8 mouse cellular contexts compared by ENCODE assay signal in the genomic region with DNA sequence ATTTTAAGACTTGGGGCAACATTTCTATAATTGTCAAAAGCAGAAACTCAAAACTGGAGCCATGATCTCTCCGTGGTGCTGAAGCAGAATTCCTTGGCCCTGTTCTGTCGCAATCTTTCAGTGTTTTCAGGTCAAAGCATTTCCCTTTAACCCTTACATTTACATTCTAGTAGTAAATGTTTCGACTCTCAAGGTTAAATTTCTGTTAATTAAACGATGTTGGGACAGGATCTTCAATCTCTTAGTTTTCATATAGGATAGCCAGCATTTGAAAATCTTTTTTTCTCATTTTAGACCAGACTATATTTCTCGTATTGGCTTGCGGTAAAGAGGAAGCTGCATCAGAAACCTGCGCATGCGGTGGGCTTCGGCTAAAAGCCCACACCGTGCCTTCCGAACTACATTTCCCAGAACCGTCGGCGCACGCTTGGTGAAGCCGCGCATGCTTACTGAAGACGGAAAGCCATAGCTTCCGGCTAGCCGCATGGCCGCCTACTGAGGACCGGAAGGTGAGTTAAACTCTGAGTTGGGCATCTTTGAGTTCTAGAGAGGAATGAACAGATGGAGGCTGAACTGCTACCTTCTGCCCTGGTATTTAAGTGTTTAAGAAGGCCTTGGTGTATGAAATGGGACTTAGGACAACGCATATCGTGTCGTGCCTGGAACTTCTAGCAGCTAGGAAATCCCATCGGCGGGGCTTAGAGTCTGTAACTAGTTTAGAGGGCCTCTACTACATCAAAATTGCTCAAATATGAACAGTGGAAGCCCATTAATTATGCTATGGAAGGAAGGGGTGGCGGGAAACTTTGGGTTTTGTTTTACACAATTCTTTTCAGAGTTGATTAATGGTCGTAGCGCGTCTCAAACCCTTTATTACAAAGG. TPM values are rescaled to one million over a fixed set of nuclear protein-coding genes. Genes with fewer than 3 reads are reported as not detected.
DNase-seq lines count a peak whose midpoint lies in the region; ATAC-seq and TF ChIP-seq lines count a peak whose summit lies in the region.

No protein-coding gene starts in this region.

- H3K79me2 ChIP-seq in C2C12 (ENCODE audit: control insufficient read depth, insufficient read depth), result peaks cover 49% of the 10 kb centered on the region

- peak overlapping the region; percentile 71 for H3K4me3 ChIP-seq in C2C12 (ENCODE audit: insufficient read depth, poor library complexity, severe bottlenecking)
- H3K4me3 ChIP-seq in bone marrow macrophage, adult 2 months (ENCODE audit: insufficient read depth, low read length), result peak overlapping the region; percentile 85
- peak overlapping the region; percentile 78 for H3K4me3 ChIP-seq in embryonic facial prominence, embryonic 15.5 days (replicated peaks)
- peak overlapping the region; percentile 83 for H3K4me3 ChIP-seq in heart, embryonic 10.5 days
- H3K4me3 ChIP-seq in kidney, embryonic 14.5 days (ENCODE audit: low read length), result peak overlapping the region; percentile 65
- H3K4me3 ChIP-seq in limb, embryonic 14.5 days (replicated peaks; ENCODE audit: low read length), result peak overlapping the region; percentile 58
- H3K4me3 ChIP-seq in midbrain, embryonic 16.5 days (ENCODE audit: low read depth, low read length), result peak overlapping the region; percentile 73
- peak overlapping the region; percentile 67 for H3K4me3 ChIP-seq in spleen, adult 2 months (ENCODE audit: extremely low read depth, insufficient read depth, insufficient read length)

- peaks cover 24% of the 10 kb centered on the region for H3K27me3 ChIP-seq in C2C12 (ENCODE audit: control insufficient read depth, insufficient read depth, insufficient read length)
- no peaks in the 10 kb centered on the region for H3K27me3 ChIP-seq in embryonic facial prominence, embryonic 15.5 days
- H3K27me3 ChIP-seq in heart, embryonic 10.5 days (ENCODE audit: insufficient read depth, poor library complexity, severe bottlenecking), result peaks cover 12% of the 10 kb centered on the region; the same call in 1 of the 2 replicates
- no peaks in the 10 kb centered on the region; the same call in 1 of the 2 replicates for H3K27me3 ChIP-seq in kidney, embryonic 14.5 days (ENCODE audit: control insufficient read depth, insufficient read depth, low read length)
- H3K27me3 ChIP-seq in limb, embryonic 14.5 days (ENCODE audit: control insufficient read depth, insufficient read depth, low read length), result no peaks in the 10 kb centered on the region
- no peaks in the 10 kb centered on the region for H3K27me3 ChIP-seq in midbrain, embryonic 16.5 days (ENCODE audit: control insufficient read depth, insufficient read depth, low read depth, low read length)
- H3K27me3 ChIP-seq in spleen, adult 2 months (ENCODE audit: control insufficient read depth, insufficient read depth, low read length), result peaks cover 8% of the 10 kb centered on the region

- H3ac ChIP-seq in C2C12 (ENCODE audit: control insufficient read depth, insufficient read length, low read depth), result peak overlapping the region; percentile 77

- peak overlapping the region; percentile 99 for H3K4me2 ChIP-seq in embryonic facial prominence, embryonic 15.5 days (replicated peaks)
- H3K4me2 ChIP-seq in kidney, embryonic 14.5 days (replicated peaks; ENCODE audit: low read depth, low read length), result peak overlapping the region; percentile 99
- H3K4me2 ChIP-seq in limb, embryonic 14.5 days (replicated peaks; ENCODE audit: low read depth, low read length, severe bottlenecking), result peak overlapping the region; percentile 97
- H3K4me2 ChIP-seq in midbrain, embryonic 16.5 days (ENCODE audit: low read length), result peak overlapping the region; percentile 92

- peaks cover 14% of the 10 kb centered on the region for H3K4me1 ChIP-seq in bone marrow macrophage, adult 2 months (ENCODE audit: control insufficient read depth, insufficient read depth, low read length)
- H3K4me1 ChIP-seq in embryonic facial prominence, embryonic 15.5 days, result peaks cover 12% of the 10 kb centered on the region
- peaks cover 11% of the 10 kb centered on the region for H3K4me1 ChIP-seq in heart, embryonic 10.5 days
- H3K4me1 ChIP-seq in kidney, embryonic 14.5 days (ENCODE audit: control insufficient read depth, insufficient read depth, low read length), result peaks cover 4% of the 10 kb centered on the region; the same call in 1 of the 2 replicates
- peaks cover 16% of the 10 kb centered on the region for H3K4me1 ChIP-seq in limb, embryonic 14.5 days (ENCODE audit: control insufficient read depth, insufficient read depth, low read length)
- H3K4me1 ChIP-seq in midbrain, embryonic 16.5 days (ENCODE audit: control insufficient read depth, insufficient read depth, low read length), result peaks cover 16% of the 10 kb centered on the region
- H3K4me1 ChIP-seq in spleen, adult 2 months (ENCODE audit: control insufficient read depth, insufficient read depth, insufficient read length), result peaks cover 7% of the 10 kb centered on the region

- peak overlapping the region; percentile 58 for H3K9ac ChIP-seq in embryonic facial prominence, embryonic 15.5 days
- H3K9ac ChIP-seq in kidney, embryonic 14.5 days (ENCODE audit: low read depth, low read length), result peak overlapping the region; percentile 68
- H3K9ac ChIP-seq in limb, embryonic 14.5 days (ENCODE audit: low read depth, low read length, severe bottlenecking), result peak overlapping the region; percentile 61
- H3K9ac ChIP-seq in midbrain, embryonic 16.5 days (ENCODE audit: low read depth, low read length), result peak overlapping the region; percentile 73

- DNase-seq in heart, embryonic 10.5 days (ENCODE audit: low spot score), result peak; percentile 96
- DNase-seq in limb, embryonic 14.5 days (ENCODE audit: low spot score), result peak; percentile 93
- DNase-seq in spleen, adult 2 months (ENCODE audit: low read depth in 1 of 2, low spot score in 2 of 2), result peak; percentile 60 to 76

- H3K9me3 ChIP-seq in embryonic facial prominence, embryonic 15.5 days (replicated peaks), result no peaks in the 10 kb centered on the region
- no peaks in the 10 kb centered on the region for H3K9me3 ChIP-seq in heart, embryonic 10.5 days
- no peaks in the 10 kb centered on the region for H3K9me3 ChIP-seq in kidney, embryonic 14.5 days (ENCODE audit: control insufficient read depth, low read length)
- no peaks in the 10 kb centered on the region for H3K9me3 ChIP-seq in limb, embryonic 14.5 days (ENCODE audit: control insufficient read depth, low read length)
- no peaks in the 10 kb centered on the region for H3K9me3 ChIP-seq in midbrain, embryonic 16.5 days (replicated peaks; ENCODE audit: control insufficient read depth, low read length, poor library complexity, severe bottlenecking)

- H3K79me3 ChIP-seq in C2C12 (ENCODE audit: low read depth), result peaks cover 34% of the 10 kb centered on the region

- ATAC-seq in embryonic facial prominence, embryonic 15.5 days (ENCODE audit: insufficient number of reproducible peaks, low FRiP score, low TSS enrichment, low read depth), result peak; percentile 90
- ATAC-seq in kidney, embryonic 14.5 days (ENCODE audit: low FRiP score, low TSS enrichment), result peak; percentile 93
- ATAC-seq in limb, embryonic 14.5 days (ENCODE audit: low FRiP score, low read depth), result peak; percentile 90
- ATAC-seq in midbrain, embryonic 16.5 days, result peak; percentile 92

- peak overlapping the region; percentile 55 for H3K27ac ChIP-seq in bone marrow macrophage, adult 2 months (ENCODE audit: insufficient read depth, low read depth, low read length)
- peak overlapping the region; percentile 73 for H3K27ac ChIP-seq in embryonic facial prominence, embryonic 15.5 days (replicated peaks)
- H3K27ac ChIP-seq in heart, embryonic 10.5 days, result peak overlapping the region; percentile 88
- peak overlapping the region; percentile 24; the same call in 1 of the 2 replicates for H3K27ac ChIP-seq in kidney, embryonic 14.5 days (ENCODE audit: low read depth, low read length)
- H3K27ac ChIP-seq in limb, embryonic 14.5 days (replicated peaks; ENCODE audit: low read depth, low read length), result peak overlapping the region; percentile 59; the same call in 1 of the 2 replicates
- peak overlapping the region; percentile 90 for H3K27ac ChIP-seq in midbrain, embryonic 16.5 days (ENCODE audit: low read length)
- peak overlapping the region; percentile 51 for H3K27ac ChIP-seq in spleen, adult 2 months (ENCODE audit: insufficient read depth, low read length)

- no peak for TF ChIP-seq POLR2A in bone marrow macrophage, adult 2 months (IDR thresholded peaks at IDR 0.05; ENCODE audit: borderline replicate concordance, low read depth, low read length)
- TF ChIP-seq POLR2A in limb, embryonic 14.5 days (IDR thresholded peaks at IDR 0.05; ENCODE audit: borderline replicate concordance, extremely low read depth, insufficient read depth, insufficient read length), result peak; percentile 83; the same call in 1 of the 2 replicates
- TF ChIP-seq POLR2A in spleen, adult 2 months (IDR thresholded peaks at IDR 0.05; ENCODE audit: low read depth, low read length), result peak; percentile 85

- 2% methylated on average over 31 of the region's 31 CpGs for WGBS in embryonic facial prominence, embryonic 15.5 days
- WGBS in heart, embryonic 10.5 days, result 1% methylated on average over 31 of the region's 31 CpGs
- under 1% methylated on average over 31 of the region's 31 CpGs for WGBS in kidney, embryonic 14.5 days
- 2% methylated on average over 31 of the region's 31 CpGs for WGBS in limb, embryonic 14.5 days
- WGBS in midbrain, embryonic 16.5 days, result 2% methylated on average over 31 of the region's 31 CpGs
- whole genome bisulfite sequencing in spleen, adult 2 months, result 2% methylated on average over 31 of the region's 31 CpGs

- TF ChIP-seq CTCF in C2C12 (IDR thresholded peaks at IDR 0.05; ENCODE audit: control insufficient read depth, insufficient read depth, insufficient read length), result no peak
- TF ChIP-seq CTCF in bone marrow macrophage, adult 2 months (IDR thresholded peaks at IDR 0.05; ENCODE audit: low read depth, low read length), result no peak
- no peak for TF ChIP-seq CTCF in spleen, adult 2 months (IDR thresholded peaks at IDR 0.05; ENCODE audit: extremely low read depth, insufficient read depth, insufficient read length, insufficient replicate concordance)

- peaks cover 37% of the 10 kb centered on the region for H3K36me3 ChIP-seq in C2C12 (ENCODE audit: control insufficient read depth, insufficient read depth)
- peaks cover 8% of the 10 kb centered on the region for H3K36me3 ChIP-seq in embryonic facial prominence, embryonic 15.5 days
- H3K36me3 ChIP-seq in heart, embryonic 10.5 days, result peaks cover 16% of the 10 kb centered on the region
- H3K36me3 ChIP-seq in kidney, embryonic 14.5 days (ENCODE audit: control insufficient read depth, insufficient read depth, low read length), result peaks cover 22% of the 10 kb centered on the region
- H3K36me3 ChIP-seq in limb, embryonic 14.5 days (ENCODE audit: control insufficient read depth, insufficient read depth, low read length), result peaks cover 23% of the 10 kb centered on the region
- peaks cover 7% of the 10 kb centered on the region for H3K36me3 ChIP-seq in midbrain, embryonic 16.5 days (ENCODE audit: control insufficient read depth, insufficient read depth, low read length)
- peaks cover 6% of the 10 kb centered on the region for H3K36me3 ChIP-seq in spleen, adult 2 months (ENCODE audit: control insufficient read depth, insufficient read depth, low read length)

RNA-seq across cellular contexts. Expression of gene Pus3, which starts 0.9 kb away (rescaled TPM):
- polyA plus RNA-seq in C2C12 (2012; fragmentation: generic; extraction: Trizol), result 3.1 TPM
- polyA plus RNA-seq in bone marrow macrophage, adult 2 months (2012; ENCODE audit: insufficient read depth, insufficient read length, missing spikeins), result 7.9 and 9.0 TPM in 2 replicates
- 17.6 and 18.9 TPM in 2 replicates for polyA plus RNA-seq in embryonic facial prominence, embryonic 15.5 days (2015; fragmentation: Nextera tagmentation; extraction: Ambion mirVana)
- polyA plus RNA-seq in heart, embryonic 10.5 days (2016; fragmentation: Nextera tagmentation; extraction: Ambion mirVana), result 15.5 and 17.3 TPM in 2 replicates
- polyA plus RNA-seq in kidney, embryonic 14.5 days (2014; fragmentation: Nextera tagmentation; extraction: Ambion mirVana), result 23.6 and 26.3 TPM in 2 replicates
- polyA plus RNA-seq in limb, embryonic 14.5 days (2012; rRNA removed), result 13.1 and 20.8 TPM in 2 replicates
- 18.2 and 21.7 TPM in 2 replicates for polyA plus RNA-seq in limb, embryonic 14.5 days (2014; fragmentation: Nextera tagmentation; extraction: Ambion mirVana)
- 14.4 and 15.0 TPM in 2 replicates for polyA plus RNA-seq in midbrain, embryonic 16.5 days (2015; fragmentation: Nextera tagmentation; extraction: Ambion mirVana)
- polyA plus RNA-seq in spleen, adult 2 months (2012; rRNA removed), result 1.1 and 1.6 TPM in 2 replicates

RNA-seq across cellular contexts. Expression of gene Ddx25, which starts 0.9 kb away (rescaled TPM):
- polyA plus RNA-seq in C2C12 (2012; fragmentation: generic; extraction: Trizol), result under 0.01 TPM
- not detected in 2 replicates for polyA plus RNA-seq in bone marrow macrophage, adult 2 months (2012; ENCODE audit: insufficient read depth, insufficient read length, missing spikeins)
- polyA plus RNA-seq in embryonic facial prominence, embryonic 15.5 days (2015; fragmentation: Nextera tagmentation; extraction: Ambion mirVana), result 2.3 and 2.8 TPM in 2 replicates
- polyA plus RNA-seq in heart, embryonic 10.5 days (2016; fragmentation: Nextera tagmentation; extraction: Ambion mirVana), result 2.8 and 3.6 TPM in 2 replicates
- 2.3 and 2.8 TPM in 2 replicates for polyA plus RNA-seq in kidney, embryonic 14.5 days (2014; fragmentation: Nextera tagmentation; extraction: Ambion mirVana)
- 1.9 and 2.3 TPM in 2 replicates for polyA plus RNA-seq in limb, embryonic 14.5 days (2012; rRNA removed)
- 3.0 TPM in 2 replicates for polyA plus RNA-seq in limb, embryonic 14.5 days (2014; fragmentation: Nextera tagmentation; extraction: Ambion mirVana)
- polyA plus RNA-seq in midbrain, embryonic 16.5 days (2015; fragmentation: Nextera tagmentation; extraction: Ambion mirVana), result 31.0 and 32.4 TPM in 2 replicates
- 0.12 and 0.14 TPM in 2 replicates for polyA plus RNA-seq in spleen, adult 2 months (2012; rRNA removed)

RNA-seq across cellular contexts. Expression of gene Pate2, which starts 10.8 kb away (rescaled TPM):
- polyA plus RNA-seq in C2C12 (2012; fragmentation: generic; extraction: Trizol), result 0.34 TPM
- not detected in 2 replicates for polyA plus RNA-seq in bone marrow macrophage, adult 2 months (2012; ENCODE audit: insufficient read depth, insufficient read length, missing spikeins)
- polyA plus RNA-seq in embryonic facial prominence, embryonic 15.5 days (2015; fragmentation: Nextera tagmentation; extraction: Ambion mirVana), result 0.53 and 1.1 TPM in 2 replicates
- 0.48 and 0.51 TPM in 2 replicates for polyA plus RNA-seq in heart, embryonic 10.5 days (2016; fragmentation: Nextera tagmentation; extraction: Ambion mirVana)
- polyA plus RNA-seq in kidney, embryonic 14.5 days (2014; fragmentation: Nextera tagmentation; extraction: Ambion mirVana), result 0.37 and 0.46 TPM in 2 replicates
- 0.53 and 0.97 TPM in 2 replicates for polyA plus RNA-seq in limb, embryonic 14.5 days (2012; rRNA removed)
- polyA plus RNA-seq in limb, embryonic 14.5 days (2014; fragmentation: Nextera tagmentation; extraction: Ambion mirVana), result 0.37 and 0.55 TPM in 2 replicates
- polyA plus RNA-seq in midbrain, embryonic 16.5 days (2015; fragmentation: Nextera tagmentation; extraction: Ambion mirVana), result 1.2 and 1.3 TPM in 2 replicates
- polyA plus RNA-seq in spleen, adult 2 months (2012; rRNA removed), result 0.05 and 0.06 TPM in 2 replicates

RNA-seq across cellular contexts. Expression of gene Hyls1, which starts 10.9 kb away (rescaled TPM):
- polyA plus RNA-seq in C2C12 (2012; fragmentation: generic; extraction: Trizol), result 5.8 TPM
- 8.8 and 9.4 TPM in 2 replicates for polyA plus RNA-seq in bone marrow macrophage, adult 2 months (2012; ENCODE audit: insufficient read depth, insufficient read length, missing spikeins)
- 19.5 and 23.1 TPM in 2 replicates for polyA plus RNA-seq in embryonic facial prominence, embryonic 15.5 days (2015; fragmentation: Nextera tagmentation; extraction: Ambion mirVana)
- 12.4 and 13.8 TPM in 2 replicates for polyA plus RNA-seq in heart, embryonic 10.5 days (2016; fragmentation: Nextera tagmentation; extraction: Ambion mirVana)
- 16.6 and 17.0 TPM in 2 replicates for polyA plus RNA-seq in kidney, embryonic 14.5 days (2014; fragmentation: Nextera tagmentation; extraction: Ambion mirVana)
- 8.1 and 10.8 TPM in 2 replicates for polyA plus RNA-seq in limb, embryonic 14.5 days (2012; rRNA removed)
- polyA plus RNA-seq in limb, embryonic 14.5 days (2014; fragmentation: Nextera tagmentation; extraction: Ambion mirVana), result 15.4 and 15.8 TPM in 2 replicates
- polyA plus RNA-seq in midbrain, embryonic 16.5 days (2015; fragmentation: Nextera tagmentation; extraction: Ambion mirVana), result 16.0 and 17.9 TPM in 2 replicates
- 1.1 and 1.4 TPM in 2 replicates for polyA plus RNA-seq in spleen, adult 2 months (2012; rRNA removed)

RNA-seq across cellular contexts. Expression of gene Gm1113, which starts 41.2 kb away (rescaled TPM):
- polyA plus RNA-seq in C2C12 (2012; fragmentation: generic; extraction: Trizol), result 0.02 TPM
- polyA plus RNA-seq in bone marrow macrophage, adult 2 months (2012; ENCODE audit: insufficient read depth, insufficient read length, missing spikeins), result not detected in 2 replicates
- polyA plus RNA-seq in embryonic facial prominence, embryonic 15.5 days (2015; fragmentation: Nextera tagmentation; extraction: Ambion mirVana), result not detected in 2 replicates
- not detected in 2 replicates for polyA plus RNA-seq in heart, embryonic 10.5 days (2016; fragmentation: Nextera tagmentation; extraction: Ambion mirVana)
- not detected in 2 replicates for polyA plus RNA-seq in kidney, embryonic 14.5 days (2014; fragmentation: Nextera tagmentation; extraction: Ambion mirVana)
- polyA plus RNA-seq in limb, embryonic 14.5 days (2012; rRNA removed), result not detected in 2 replicates
- polyA plus RNA-seq in limb, embryonic 14.5 days (2014; fragmentation: Nextera tagmentation; extraction: Ambion mirVana), result not detected in 2 replicates
- not detected in 2 replicates for polyA plus RNA-seq in midbrain, embryonic 16.5 days (2015; fragmentation: Nextera tagmentation; extraction: Ambion mirVana)
- not detected in 2 replicates for polyA plus RNA-seq in spleen, adult 2 months (2012; rRNA removed)

Comparison
In these comparisons a context has a peak if more than half of its experiments do, and no peak if none do; other contexts are left out.
1. Peak in every context shown above with its lines: DNase-seq, ATAC-seq, H3K4me3 ChIP-seq and H3K27ac ChIP-seq.
2. H3K27ac ChIP-seq: peak in every context shown above with its lines; median percentile 90 in midbrain, embryonic 16.5 days; 88 in heart, embryonic 10.5 days; 73 in embryonic facial prominence, embryonic 15.5 days; 59 in limb, embryonic 14.5 days; 55 in bone marrow macrophage, adult 2 months; 51 in spleen, adult 2 months; 24 in kidney, embryonic 14.5 days.